Mouse (Mus musculus) kidney, postnatal 0 days (tissue): ENCODE results near the gene Pla2g15. TPM values are rescaled to one million over a fixed set of nuclear protein-coding genes. Genes with fewer than 3 reads are reported as not detected.

ENCODE experiments used
- ATAC-seq: fragments of 200-750 bp; cut with Nextera tagmentation; replicated peaks from 2 replicates; pipeline ENCODE4 v1.8.0; 2017; ENCODE audit warnings: low read depth, moderate number of reproducible peaks, moderate TSS enrichment, moderate library complexity; ENCODE audit not compliant: low FRiP score
- DNase-seq: peaks from one replicate; pipeline ENCODE4 v3.0.0-alpha.2; 2016; ENCODE audit warnings: low spot score
- H3K27ac ChIP-seq: fragments of 300-500 bp; sonication (generic); 2 replicates; pipeline ENCODE4 v1.5.1; 2014; ENCODE audit warnings: mild to moderate bottlenecking
- H3K27me3 ChIP-seq: fragments of 300-500 bp; sonication (generic); 2 replicates; pipeline ENCODE4 v1.6.1; 2014; ENCODE audit warnings: low read length, mixed read lengths; ENCODE audit not compliant: insufficient read depth
- H3K36me3 ChIP-seq: fragments of 300-500 bp; sonication (generic); 2 replicates; pipeline ENCODE4 v1.6.1; 2014; ENCODE audit warnings: low read length, mixed read lengths; ENCODE audit not compliant: insufficient read depth
- H3K4me1 ChIP-seq: fragments of 300-500 bp; sonication (generic); replicated peaks from 2 replicates; pipeline ENCODE4 v1.6.1; 2014; ENCODE audit warnings: antibody characterized with exemption, low read length, mixed read lengths; ENCODE audit not compliant: insufficient read depth
- H3K4me2 ChIP-seq: fragments of 300-500 bp; sonication (generic); 2 replicates; pipeline ENCODE4 v1.6.1; 2014; ENCODE audit warnings: mild to moderate bottlenecking, low read length, moderate library complexity, mixed read lengths
- H3K4me3 ChIP-seq: fragments of 300-500 bp; sonication (generic); replicated peaks from 2 replicates; pipeline ENCODE4 v1.5.1; 2014; ENCODE audit warnings: low read depth, low read length
- H3K9ac ChIP-seq: fragments of 300-500 bp; sonication (generic); 2 replicates; pipeline ENCODE4 v1.6.1; 2014; ENCODE audit warnings: low read depth, low read length
- H3K9me3 ChIP-seq: fragments of 300-500 bp; sonication (generic); replicated peaks from 2 replicates; pipeline ENCODE4 v1.6.1; 2016; ENCODE audit warnings: low read length, inconsistent platforms, mixed read lengths
- CTCF ChIP-seq: IDR thresholded peaks from 2 replicates; pipeline ENCODE4 v1.5.1; 2016; ENCODE audit warnings: antibody characterized with exemption, low read depth, mild to moderate bottlenecking, moderate library complexity
- WGBS: fragments of 180-500 bp; shearing (Covaris S2); extraction: QIAGEN DNeasy Blood & Tissue Kit; methylation state at CpG from one replicate; pipeline ENCODE4 v1.1.7; 2014; 5-methylcytosine and 5-hydroxymethylcytosine counted together
- polyA plus RNA-seq: library from polyadenylated mRNA; unstranded; fragments of >200 nt; fragmentation: Nextera tagmentation; extraction: Ambion mirVana; gene quantifications from 2 replicates; pipeline ENCODE4 v1.2.1, GENCODE M21; 2015

The Pla2g15 gene
- polyA plus RNA-seq, 1 experiment from 2014 or later, result 8.1 TPM

DNA sequence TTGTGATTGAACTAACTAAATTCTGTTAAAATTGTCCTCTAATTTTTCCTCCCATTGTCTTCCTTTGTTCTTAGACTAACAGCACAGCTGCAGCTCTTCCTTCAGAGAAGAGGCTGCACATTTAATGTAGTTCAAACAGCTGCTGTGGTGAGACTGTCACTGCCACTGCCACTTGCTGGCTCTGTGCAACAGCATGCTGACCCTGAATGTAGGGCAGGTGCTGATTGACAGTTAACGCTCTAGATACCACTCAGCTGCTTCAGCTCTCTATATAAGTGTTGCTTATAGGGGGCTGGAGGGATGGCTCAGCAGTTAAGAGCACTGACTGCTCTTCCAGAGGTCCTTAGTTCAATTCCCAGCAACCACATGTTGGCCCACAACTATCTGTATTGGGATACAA is 37.7 kb upstream of the Pla2g15 start:
- no peak overlapping the region for H3K4me2 ChIP-seq
- H3K9ac ChIP-seq, result no peak overlapping the region
- no peaks in the 10 kb centered on the region for H3K4me1 ChIP-seq
- ATAC-seq (no peak), DNase-seq (no peak)
- H3K36me3 ChIP-seq, result peaks cover 17% of the 10 kb centered on the region; the same call in 1 of the 2 replicates
- WGBS, result 96% methylated on average over 1 of the region's 1 CpGs
- H3K27me3 ChIP-seq, result no peaks in the 10 kb centered on the region
- no peaks in the 10 kb centered on the region for H3K9me3 ChIP-seq
- peak overlapping the region; percentile 19; the same call in 1 of the 2 replicates for H3K27ac ChIP-seq
- TF ChIP-seq CTCF, result no peak
- H3K4me3 ChIP-seq, result no peak overlapping the region

DNA sequence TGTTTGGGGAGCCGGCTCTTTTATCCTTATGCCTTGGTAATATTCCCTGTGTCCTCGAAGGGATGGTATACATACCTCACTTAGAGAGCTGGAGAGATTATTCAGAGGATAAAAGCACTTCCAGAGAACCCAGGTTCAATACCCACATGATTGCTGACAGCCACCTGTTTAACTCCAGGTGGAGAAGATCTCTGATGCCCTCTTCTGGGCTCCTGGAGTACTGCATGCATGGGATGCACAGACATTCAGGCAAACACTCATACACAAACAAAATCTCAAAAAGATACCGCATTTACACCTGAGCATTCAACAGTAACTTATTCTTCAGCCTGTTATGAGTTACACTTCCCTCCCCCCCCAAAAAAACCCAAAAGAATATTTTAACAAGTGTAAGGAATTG is 34.3 kb upstream of the Pla2g15 start:
- no peak overlapping the region for H3K27ac ChIP-seq
- DNase-seq (peak; percentile 38), ATAC-seq (no peak)
- peak; percentile 66 for TF ChIP-seq CTCF
- 100% methylated on average over 3 of the region's 3 CpGs for WGBS
- H3K9ac ChIP-seq, result no peak overlapping the region
- H3K27me3 ChIP-seq, result no peaks in the 10 kb centered on the region
- no peaks in the 10 kb centered on the region for H3K36me3 ChIP-seq
- H3K9me3 ChIP-seq, result no peaks in the 10 kb centered on the region
- no peak overlapping the region for H3K4me2 ChIP-seq
- H3K4me1 ChIP-seq, result no peaks in the 10 kb centered on the region
- H3K4me3 ChIP-seq, result no peak overlapping the region

DNA sequence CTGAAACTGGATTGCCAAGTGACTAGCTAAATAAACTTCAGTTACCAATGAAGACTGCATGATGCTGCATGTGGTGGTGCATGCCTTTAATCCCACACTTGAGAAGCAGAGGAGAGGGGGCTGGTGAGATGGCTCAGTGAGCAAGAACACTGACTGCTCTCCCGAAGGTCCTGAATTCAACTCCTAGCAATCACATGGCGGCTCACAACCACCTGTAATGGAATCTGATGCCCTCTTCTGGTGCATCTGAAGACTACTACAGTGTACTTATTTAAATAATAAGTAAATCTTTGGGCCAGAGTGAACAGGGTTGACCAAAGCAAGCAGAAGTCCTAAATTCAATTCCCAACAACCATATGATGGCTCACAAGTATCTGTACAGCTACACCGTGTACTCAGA is 26.8 kb upstream of the Pla2g15 start:
- Histone ChIP-seq H3K9ac (no peak overlapping the region), H3K9me3 (no peaks in the 10 kb centered on the region), H3K4me2 (no peak overlapping the region), H3K36me3 (0 out of 2 replicates have a peak, but pooled peaks cover 2% of the 10 kb centered on the region), H3K4me3 (no peak overlapping the region), H3K27ac (no peak overlapping the region), H3K4me1 (no peaks in the 10 kb centered on the region), H3K27me3 (no peaks in the 10 kb centered on the region)
- WGBS, result 85% methylated on average over 3 of the region's 3 CpGs
- DNase-seq (no peak), ATAC-seq (no peak)
- no peak; the same call in 1 of the 2 replicates for TF ChIP-seq CTCF

DNA sequence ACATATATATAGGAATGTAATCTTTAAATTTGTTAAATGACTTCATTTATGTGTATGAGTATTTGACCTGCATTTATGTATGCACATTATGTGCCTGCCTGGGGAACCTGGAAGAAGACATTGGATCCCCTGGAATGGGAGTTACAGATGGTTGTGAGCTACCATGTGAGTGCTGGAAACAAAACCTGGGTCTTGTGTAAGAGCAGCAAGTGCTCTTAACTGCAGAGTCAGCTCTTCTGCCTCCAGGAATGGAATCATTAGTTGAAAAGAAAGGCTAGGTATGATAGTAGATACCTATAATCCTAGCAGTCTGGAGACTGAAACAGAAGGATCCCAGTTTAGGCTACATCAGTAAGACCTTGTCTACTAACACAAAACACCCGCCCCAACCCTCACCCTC is 24.1 kb upstream of the Pla2g15 start:
- no peak overlapping the region for H3K4me2 ChIP-seq
- H3K4me1 ChIP-seq, result no peaks in the 10 kb centered on the region
- no peak overlapping the region for H3K27ac ChIP-seq
- peaks cover 16% of the 10 kb centered on the region for H3K36me3 ChIP-seq
- DNase-seq, result no peak
- no peaks in the 10 kb centered on the region for H3K27me3 ChIP-seq
- 100% methylated on average over 1 of the region's 1 CpGs for WGBS
- TF ChIP-seq CTCF, result no peak
- H3K4me3 ChIP-seq, result no peak overlapping the region
- H3K9me3 ChIP-seq, result no peaks in the 10 kb centered on the region
- H3K9ac ChIP-seq, result no peak overlapping the region
- no peak for ATAC-seq

DNA sequence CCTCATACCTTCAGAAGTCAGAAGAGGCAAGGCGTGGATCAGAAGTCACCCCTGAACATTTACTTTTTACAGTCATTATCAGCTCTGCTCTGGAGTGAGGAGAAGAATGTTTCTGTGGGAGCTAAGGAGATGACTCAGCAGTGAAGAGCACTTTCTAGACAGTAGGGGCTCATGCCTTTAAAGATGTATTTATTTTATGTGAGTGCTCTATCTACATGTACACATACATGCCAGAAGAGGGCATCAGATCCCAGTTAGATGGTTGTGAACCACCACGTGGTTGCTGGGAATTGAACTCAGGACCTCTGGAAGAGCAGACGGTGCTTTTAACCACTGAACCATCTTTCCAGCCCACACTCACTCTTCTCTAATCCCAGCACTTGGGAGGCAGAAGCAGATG is 23.1 kb upstream of the Pla2g15 start:
- no peak overlapping the region for H3K4me3 ChIP-seq
- no peaks in the 10 kb centered on the region for H3K9me3 ChIP-seq
- H3K36me3 ChIP-seq, result peaks cover 22% of the 10 kb centered on the region
- ATAC-seq (no peak), DNase-seq (no peak)
- no peaks in the 10 kb centered on the region for H3K4me1 ChIP-seq
- no peaks in the 10 kb centered on the region for H3K27me3 ChIP-seq
- H3K4me2 ChIP-seq, result no peak overlapping the region
- no peak overlapping the region for H3K9ac ChIP-seq
- H3K27ac ChIP-seq, result no peak overlapping the region
- WGBS, result 64% methylated on average over 3 of the region's 3 CpGs
- TF ChIP-seq CTCF, result 0 out of 2 replicates have a peak, but pooled peaks have one; percentile 12

DNA sequence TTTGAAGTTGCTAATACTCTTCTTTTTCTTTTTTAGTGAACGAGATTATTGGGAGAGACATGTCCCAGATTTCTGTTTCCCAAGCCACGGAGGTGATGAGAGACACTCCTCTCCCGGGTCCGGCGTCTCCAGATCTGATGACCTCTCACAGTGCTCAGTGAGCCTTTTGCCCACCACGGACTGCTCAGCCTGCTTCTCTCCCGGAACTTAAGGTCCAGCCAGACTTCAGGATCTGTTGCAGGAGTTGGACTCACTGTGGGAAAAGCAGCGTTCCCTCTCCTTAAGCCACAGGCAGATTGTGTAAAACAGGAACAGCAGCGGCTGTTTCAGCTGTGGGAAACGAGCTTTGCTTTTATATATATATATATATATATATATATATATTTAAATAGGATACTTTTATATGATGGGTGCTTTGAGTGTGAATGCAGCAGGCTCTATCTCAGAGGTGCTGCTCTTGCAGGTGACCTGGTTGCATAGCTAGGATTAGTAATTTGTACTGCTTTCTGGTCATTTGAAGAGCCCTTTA is 22.3 kb upstream of the Pla2g15 start:
- Histone ChIP-seq H3K4me3 (no peak overlapping the region), H3K9ac (no peak overlapping the region), H3K27ac (no peak overlapping the region), H3K36me3 (peaks cover 31% of the 10 kb centered on the region), H3K9me3 (no peaks in the 10 kb centered on the region), H3K4me2 (no peak overlapping the region), H3K27me3 (no peaks in the 10 kb centered on the region), H3K4me1 (no peaks in the 10 kb centered on the region)
- 89% methylated on average over 10 of the region's 10 CpGs for WGBS
- no peak for ATAC-seq
- no peak for TF ChIP-seq CTCF
- DNase-seq, result no peak
